Mouse (Mus musculus) CH12.LX (cell line): ENCODE data around the gene Selenov. TPM values are rescaled to one million over a fixed set of nuclear protein-coding genes. Genes with fewer than 3 reads are reported as not detected.

Source experiments
- DNase-seq: peaks from one replicate; pipeline ENCODE4 v3.0.0-alpha.2; 2013; ENCODE audit errors: extremely low read depth
- H3K27ac ChIP-seq: 2 replicates; pipeline ENCODE4 v1.5.1; 2012; ENCODE audit warnings: low read depth, mild to moderate bottlenecking, control low read depth, moderate library complexity; ENCODE audit not compliant: insufficient read depth
- H3K27me3 ChIP-seq: replicated peaks from 2 replicates; pipeline ENCODE3; 2012; ENCODE audit warnings: inconsistent platforms
- H3K36me3 ChIP-seq, 2 experiments: replicated peaks in 1 of 2; 2 replicates each; pipeline versions ENCODE3 to v1.6.1; 2012; ENCODE audit warnings: inconsistent platforms in 1 of 2, low read length in 1 of 2, mild to moderate bottlenecking in 1 of 2, mixed read lengths in 1 of 2, moderate library complexity in 1 of 2; ENCODE audit not compliant: control insufficient read depth in 1 of 2, insufficient read depth in 1 of 2
- H3K4me1 ChIP-seq, 2 experiments: 2 replicates each; pipeline ENCODE4 v1.6.1; 2012; ENCODE audit warnings: inconsistent platforms in 1 of 2, moderate library complexity in 1 of 2; ENCODE audit not compliant: insufficient read depth in 2 of 2, control insufficient read depth in 1 of 2
- H3K4me2 ChIP-seq: 2 replicates; pipeline ENCODE4 v1.6.1; 2012; ENCODE audit warnings: low read depth, mild to moderate bottlenecking, control low read depth; ENCODE audit not compliant: poor library complexity, insufficient read depth, severe bottlenecking
- H3K4me3 ChIP-seq, 3 experiments: fragments of 150-350 bp in 1 of 3; sonication (generic) in 1 of 3; replicated peaks in 1 of 3; 2 replicates each; pipeline versions ENCODE3 to v1.5.1; 2011 to 2012; ENCODE audit warnings: low read depth in 2 of 3, low read length in 2 of 3, mild to moderate bottlenecking in 2 of 3, moderate library complexity in 2 of 3, control low read depth in 1 of 3, improper control_type of control experiment in 1 of 3, inconsistent platforms in 1 of 3, mixed read lengths in 1 of 3; ENCODE audit not compliant: poor library complexity in 1 of 3
- H3K79me2 ChIP-seq: replicated peaks from 2 replicates; pipeline ENCODE4 v1.6.1; 2012; ENCODE audit warnings: mild to moderate bottlenecking, moderate library complexity; ENCODE audit not compliant: control insufficient read depth, poor library complexity, insufficient read depth, severe bottlenecking; ENCODE audit errors: extremely low read depth
- H3K9ac ChIP-seq: 2 replicates; pipeline ENCODE4 v1.6.1; 2012; ENCODE audit warnings: low read depth, mild to moderate bottlenecking, control low read depth, moderate library complexity; ENCODE audit not compliant: insufficient read depth
- H3K9me3 ChIP-seq: replicated peaks from 2 replicates; pipeline ENCODE3; 2012; ENCODE audit warnings: low read length, inconsistent platforms, mixed read lengths
- CTCF ChIP-seq, 2 experiments: IDR thresholded peaks in 1 of 2; conservative IDR thresholded peaks in 1 of 2; 2 replicates each; pipeline ENCODE4 v1.5.1; 2011 to 2012; ENCODE audit warnings: low read depth in 2 of 2, low read length in 2 of 2, improper control_type of control experiment in 1 of 2, inconsistent platforms in 1 of 2, mild to moderate bottlenecking in 1 of 2, moderate library complexity in 1 of 2
- E2F4 ChIP-seq: IDR thresholded peaks from 2 replicates; pipeline ENCODE4 v1.6.1; 2011; ENCODE audit warnings: low read depth, low read length, improper control_type of control experiment; ENCODE audit not compliant: insufficient replicate concordance
- EP300 ChIP-seq: IDR thresholded peaks from 2 replicates; pipeline ENCODE4 v1.6.1; 2011; ENCODE audit warnings: low read length, improper control_type of control experiment
- HCFC1 ChIP-seq: IDR thresholded peaks from 2 replicates; pipeline ENCODE4 v1.6.1; 2012; ENCODE audit warnings: low read depth, mild to moderate bottlenecking, inconsistent platforms, low read length, improper control_type of control experiment
- IRF4 ChIP-seq: IDR thresholded peaks from 2 replicates; pipeline ENCODE4 v1.6.1; 2014; ENCODE audit warnings: low read depth, mild to moderate bottlenecking, inconsistent platforms, low read length, improper control_type of control experiment
- JUN ChIP-seq: IDR thresholded peaks from 2 replicates; pipeline ENCODE4 v1.6.1; 2011; ENCODE audit warnings: low read depth, mild to moderate bottlenecking, low read length, improper control_type of control experiment, moderate library complexity; ENCODE audit not compliant: insufficient read depth
- JUND ChIP-seq: conservative IDR thresholded peaks from 2 replicates; pipeline ENCODE4 v1.6.1; 2011; ENCODE audit warnings: low read depth, low read length, improper control_type of control experiment
- KAT2A ChIP-seq: IDR thresholded peaks from 2 replicates; pipeline ENCODE4 v1.6.1; 2012; ENCODE audit warnings: low read length, improper control_type of control experiment, inconsistent platforms; ENCODE audit not compliant: insufficient replicate concordance
- MAFK ChIP-seq: IDR thresholded peaks from 2 replicates; pipeline ENCODE4 v1.6.1; 2011; ENCODE audit warnings: low read length, improper control_type of control experiment; ENCODE audit not compliant: insufficient replicate concordance
- MXI1 ChIP-seq: IDR thresholded peaks from 2 replicates; pipeline ENCODE4 v1.6.1; 2011; ENCODE audit warnings: mild to moderate bottlenecking, low read depth, low read length, improper control_type of control experiment
- NELFE ChIP-seq: IDR thresholded peaks from 2 replicates; pipeline ENCODE4 v1.6.1; 2011; ENCODE audit warnings: low read depth, low read length, improper control_type of control experiment
- NRF1 ChIP-seq: IDR thresholded peaks from 2 replicates; pipeline ENCODE4 v1.6.1; 2014; ENCODE audit warnings: low read depth, mild to moderate bottlenecking, inconsistent platforms, low read length, improper control_type of control experiment, moderate library complexity
- PAX5 ChIP-seq: IDR thresholded peaks from 2 replicates; pipeline ENCODE4 v1.6.1; 2012; ENCODE audit warnings: low read length, inconsistent platforms, mixed read lengths
- POLR2AphosphoS2 ChIP-seq: IDR thresholded peaks from 2 replicates; pipeline ENCODE4 v1.6.1; 2011; ENCODE audit warnings: low read depth, low read length, improper control_type of control experiment
- SIN3A ChIP-seq: IDR thresholded peaks from 2 replicates; pipeline ENCODE4 v1.6.1; 2012; ENCODE audit warnings: low read length, improper control_type of control experiment, inconsistent platforms
- SMC3 ChIP-seq: IDR thresholded peaks from 2 replicates; pipeline ENCODE4 v1.6.1; 2011; ENCODE audit warnings: low read depth, low read length, improper control_type of control experiment
- TCF12 ChIP-seq: IDR thresholded peaks from 2 replicates; pipeline ENCODE4 v1.6.1; 2014; ENCODE audit warnings: low read depth, mild to moderate bottlenecking, inconsistent platforms, low read length, improper control_type of control experiment
- UBTF ChIP-seq: IDR thresholded peaks from 2 replicates; pipeline ENCODE4 v1.6.1; 2012; ENCODE audit warnings: low read depth, mild to moderate bottlenecking, inconsistent platforms, low read length, improper control_type of control experiment, moderate library complexity
- USF2 ChIP-seq: conservative IDR thresholded peaks from 2 replicates; pipeline ENCODE4 v1.6.1; 2011; ENCODE audit warnings: low read depth, low read length, improper control_type of control experiment
- ZC3H11A ChIP-seq: IDR thresholded peaks from 2 replicates; pipeline ENCODE4 v1.6.1; 2012; ENCODE audit warnings: low read depth, mild to moderate bottlenecking, inconsistent platforms, low read length, improper control_type of control experiment
- ZMIZ1 ChIP-seq: IDR thresholded peaks from 2 replicates; pipeline ENCODE4 v1.6.1; 2012; ENCODE audit warnings: low read depth, mild to moderate bottlenecking, inconsistent platforms, low read length, improper control_type of control experiment
- dilution Hi-C: fragments of 300-500 bp; cut with MboI; formaldehyde crosslinking; loops from 2 replicates; pipeline ENCODE4 v1.14.3; 2020; ENCODE audit warnings: low sequenced_read_pairs; ENCODE audit not compliant: extremely low pct_unique_long_range_greater_than_20kb, extremely low pct_ligation_motif_present
- in situ Hi-C: fragments of 300-500 bp; cut with MboI; formaldehyde crosslinking; loops from 3 replicates; pipeline ENCODE4 v1.14.3; 2019; ENCODE audit warnings: low sequenced_read_pairs, low pct_ligation_motif_present, low pct_unique_long_range_greater_than_20kb, mixed read lengths
- polyA plus RNA-seq: library from polyadenylated mRNA; unstranded; fragments of >175 nt; gene quantifications from 2 replicates; pipeline ENCODE4 v1.2.1, GENCODE M21; 2012; ENCODE audit warnings: low read depth; ENCODE audit not compliant: insufficient read length
- total RNA-seq, 2 experiments: library from RNA; depleted of rRNA; stranded (reverse); fragments of 300-350 nt in 1 of 2; fragments of >200 nt in 1 of 2; gene quantifications; 2 replicates each; pipeline ENCODE4 v1.2.3; 2012 to 2014

Selenov gene
- total and polyA plus RNA-seq, 3 experiments: not detected

DNA sequence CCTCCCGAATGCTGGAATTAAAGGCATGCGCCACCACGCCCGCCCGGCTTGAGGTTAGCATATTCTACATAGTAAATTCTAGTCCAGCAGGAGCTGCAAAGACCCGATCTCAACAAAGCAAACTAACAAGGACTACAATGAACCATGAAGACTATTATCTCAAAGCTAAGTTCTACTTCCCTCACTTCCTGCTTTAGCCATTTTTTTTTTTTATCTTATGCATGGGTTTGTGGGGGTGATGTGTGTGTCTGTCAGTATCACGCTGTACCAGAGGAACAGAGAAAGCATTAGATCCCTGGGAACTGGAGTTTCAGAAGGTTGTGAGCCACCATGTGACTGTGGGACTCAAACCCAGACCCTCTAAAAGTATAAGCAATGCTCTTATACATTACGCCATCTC is 34.3 kb upstream of the Selenov start:
- TF ChIP-seq KAT2A: no peak
- no peak for TF ChIP-seq MXI1
- TF ChIP-seq EP300: no peak
- no peak for TF ChIP-seq ZC3H11A
- TF ChIP-seq E2F4: no peak
- no peak for TF ChIP-seq JUND
- TF ChIP-seq ZMIZ1: no peak
- TF ChIP-seq CTCF (conservative IDR thresholded peaks at IDR 0.05 in 1 of 2, IDR thresholded peaks at IDR 0.05 in 1 of 2; ENCODE audit: low read depth in 2 of 2, low read length in 2 of 2): no peak
- no peak for TF ChIP-seq SIN3A
- TF ChIP-seq TCF12: no peak
- TF ChIP-seq USF2: no peak
- no peak for TF ChIP-seq HCFC1
- TF ChIP-seq NELFE: no peak
- no peak for TF ChIP-seq UBTF
- no peak for TF ChIP-seq IRF4
- TF ChIP-seq SMC3: no peak
- no peak for TF ChIP-seq NRF1
- TF ChIP-seq POLR2AphosphoS2: no peak
- no peak for TF ChIP-seq PAX5
- no peak for TF ChIP-seq JUN
- Histone ChIP-seq H3K4me2 (no peak overlapping the region), H3K27me3 (no peaks in the 10 kb centered on the region), H3K9me3 (no peaks in the 10 kb centered on the region), H3K4me3 (no peak overlapping the region), H3K79me2 (no peaks in the 10 kb centered on the region), H3K27ac (no peak overlapping the region), H3K4me1 (no peaks in the 10 kb centered on the region), H3K9ac (no peak overlapping the region), H3K36me3 (peaks cover 85 to 94% of the 10 kb centered on the region in 2 experiments)
- DNase-seq: no peak
- in situ Hi-C loops (no loop called here), dilution Hi-C loops (no loop called here)

DNA sequence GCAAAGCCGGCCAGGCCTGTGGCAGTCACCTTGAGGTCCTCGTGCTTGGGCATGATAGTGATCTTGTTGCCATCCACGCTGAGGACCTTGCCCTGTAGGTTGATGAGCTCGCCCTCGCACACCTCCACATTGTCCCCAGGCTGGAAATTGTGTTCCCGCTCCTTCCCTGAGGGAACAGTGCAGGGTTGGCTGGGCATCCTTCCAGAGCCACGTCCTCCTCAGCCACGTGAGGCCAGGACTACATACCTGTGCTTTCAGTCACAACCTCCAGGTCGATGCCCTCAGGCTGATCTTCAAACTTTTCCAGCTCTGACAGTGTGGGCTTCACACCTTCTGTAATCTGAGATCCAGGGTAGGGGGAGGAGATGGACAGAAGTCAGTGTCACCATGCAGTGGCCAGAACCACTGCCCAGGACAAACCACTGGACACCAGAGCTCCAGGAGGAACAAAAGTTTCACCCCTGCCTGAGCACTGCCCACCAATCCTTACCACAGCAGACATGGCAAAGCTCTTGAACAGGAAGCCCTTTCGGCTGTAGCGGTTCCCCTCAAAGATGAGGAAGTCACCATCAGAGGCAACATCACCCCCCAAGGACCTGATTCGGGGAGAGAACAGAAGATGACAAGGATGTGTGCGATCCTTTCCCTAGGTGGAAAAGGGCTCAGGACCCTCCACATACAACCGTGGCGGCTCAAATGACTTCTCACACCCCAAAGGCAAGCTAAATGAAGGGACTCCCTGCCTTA is 31.2 kb upstream of the Selenov start:
- TF ChIP-seq E2F4 (no peak), JUND (no peak), CTCF (conservative IDR thresholded peaks at IDR 0.05 in 1 of 2, IDR thresholded peaks at IDR 0.05 in 1 of 2; ENCODE audit: low read depth in 2 of 2, low read length in 2 of 2) (no peak), EP300 (no peak), HCFC1 (no peak), MAFK (no peak)
- TF ChIP-seq, all 38 proteins: peak for 0
- Histone ChIP-seq H3K27ac (no peak overlapping the region), H3K9me3 (no peaks in the 10 kb centered on the region), H3K4me1 (no peaks in the 10 kb centered on the region), H3K27me3 (no peaks in the 10 kb centered on the region), H3K79me2 (no peaks in the 10 kb centered on the region), H3K4me3 (no peak overlapping the region), H3K9ac (no peak overlapping the region), H3K4me2 (no peak overlapping the region), H3K36me3 (peaks cover 89 to 96% of the 10 kb centered on the region in 2 experiments)
- in situ Hi-C loops (no loop called here), dilution Hi-C loops (no loop called here)
- DNase-seq: no peak
